Mouse (Mus musculus) lung, embryonic 15.5 days (tissue): ENCODE measurements around the gene Gm5105. TPM values are rescaled to one million over a fixed set of nuclear protein-coding genes. Genes with fewer than 3 reads are reported as not detected.

Experiments used
- polyA plus RNA-seq: library from polyadenylated mRNA; unstranded; fragments of >200 nt; fragmentation: Nextera tagmentation; extraction: Ambion mirVana; gene quantifications from 2 replicates; pipeline ENCODE4 v1.2.1, GENCODE M21; 2015

Gm5105 gene
- polyA plus RNA-seq, 1 experiment from 2014 or later = 0.15 TPM

Other genes with a start within 250 kb of the Gm5105 start
- gene H2afz, start 202.9 kb downstream of the Gm5105 start, polyA plus RNA-seq = 2,195 and 2,315 TPM in 2 replicates
- gene Dnajb14, start 199.7 kb downstream of the Gm5105 start, polyA plus RNA-seq = 10.3 and 10.8 TPM in 2 replicates
- gene Lamtor3, start 148.9 kb downstream of the Gm5105 start, polyA plus RNA-seq = 104 and 110 TPM in 2 replicates
- gene Dapp1, start 85.8 kb downstream of the Gm5105 start, polyA plus RNA-seq = 6.3 and 7.3 TPM in 2 replicates
- gene 1110002E22Rik, start 2.3 kb downstream of the Gm5105 start, polyA plus RNA-seq = 0.48 and 0.64 TPM in 2 replicates
- 11.4 and 12.1 TPM in 2 replicates for gene Trmt10a, start 76.1 kb upstream of the Gm5105 start, polyA plus RNA-seq
- 7.4 and 7.6 TPM in 2 replicates for gene Mttp, start 77.6 kb upstream of the Gm5105 start, polyA plus RNA-seq
- gene 4930579F01Rik, start 126.4 kb upstream of the Gm5105 start, polyA plus RNA-seq = 0.21 and 0.29 TPM in 2 replicates
- gene Adh7, start 150.4 kb upstream of the Gm5105 start, polyA plus RNA-seq = 0.43 and 0.50 TPM in 2 replicates
- gene Adh1, start 193.6 kb upstream of the Gm5105 start, polyA plus RNA-seq = 1,171 and 1,249 TPM in 2 replicates
- gene Adh6a, start 245.9 kb upstream of the Gm5105 start, polyA plus RNA-seq = 0.11 TPM in 1 of 2 replicates, not detected in the other